Mouse (Mus musculus): ENCODE data around the gene Sugp2.

Gene Sugp2

GRCm38 (mm10) chr8:70220236-70220840 is 13.7 kb upstream of the Sugp2 start:
- DNase-seq (ENCODE audit: extremely low spot score, low read depth, low spot score), result no peak

- no peak for DNase-seq (ENCODE audit: extremely low spot score, low read depth, low spot score)
Measured at GRCm38 (mm10) chr8:70220911-70221310, 13.1 kb upstream of the Sugp2 start.

GRCm38 (mm10) chr8:70222041-70222440 is 12.0 kb upstream of the Sugp2 start:
- no peak for DNase-seq (ENCODE audit: extremely low spot score, low read depth, low spot score)

GRCm38 (mm10) chr8:70223341-70223740 is 10.7 kb upstream of the Sugp2 start:
- DNase-seq (ENCODE audit: extremely low spot score, low read depth, low spot score), result no peak

- no peak for DNase-seq (ENCODE audit: extremely low spot score, low read depth, low spot score)
Measured at GRCm38 (mm10) chr8:70227997-70228396, 6.0 kb upstream of the Sugp2 start.

DNA sequence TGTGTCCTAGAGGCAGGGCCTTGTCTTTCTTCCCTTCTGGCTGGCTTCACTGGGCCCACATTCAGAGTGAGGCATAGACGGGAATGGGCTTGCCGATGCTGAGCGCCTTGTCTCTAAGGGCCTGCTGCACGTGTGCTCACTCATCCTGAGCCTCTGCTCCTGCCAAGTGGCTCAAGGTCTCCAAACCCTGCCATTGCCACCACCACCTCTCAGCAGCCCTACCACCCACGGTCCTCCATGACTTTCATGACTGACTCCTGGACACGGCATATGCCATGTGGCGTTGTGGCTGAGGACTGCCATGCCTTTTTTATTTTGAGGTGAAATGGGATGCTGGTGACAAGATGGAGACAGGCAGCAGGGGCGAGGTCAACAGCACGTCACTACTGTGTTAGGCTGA is 3.2 kb upstream of the Sugp2 start:
- DNase-seq (ENCODE audit: extremely low spot score, low read depth, low spot score), result no peak

DNA sequence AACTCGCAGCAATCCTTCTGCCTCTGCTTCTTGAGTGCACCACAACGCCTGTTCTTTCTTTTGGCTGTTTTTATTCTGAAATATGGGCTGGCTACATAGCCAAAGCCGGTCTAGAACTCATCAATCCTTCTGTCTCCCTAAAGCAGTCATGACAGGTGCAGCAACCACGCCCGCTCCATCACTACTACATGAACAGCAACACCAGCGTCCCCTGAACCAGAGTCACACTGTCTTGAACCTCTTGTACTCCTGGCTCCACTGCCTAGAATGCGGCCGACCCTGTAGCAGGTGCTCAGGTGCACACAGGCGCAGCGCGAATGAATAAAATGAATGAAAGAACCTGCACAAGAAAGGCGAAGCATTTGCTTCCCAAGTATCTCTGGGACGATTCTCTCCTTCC is 420 bp upstream of the Sugp2 start:
- no peak for DNase-seq (ENCODE audit: extremely low spot score, low read depth, low spot score)

DNA sequence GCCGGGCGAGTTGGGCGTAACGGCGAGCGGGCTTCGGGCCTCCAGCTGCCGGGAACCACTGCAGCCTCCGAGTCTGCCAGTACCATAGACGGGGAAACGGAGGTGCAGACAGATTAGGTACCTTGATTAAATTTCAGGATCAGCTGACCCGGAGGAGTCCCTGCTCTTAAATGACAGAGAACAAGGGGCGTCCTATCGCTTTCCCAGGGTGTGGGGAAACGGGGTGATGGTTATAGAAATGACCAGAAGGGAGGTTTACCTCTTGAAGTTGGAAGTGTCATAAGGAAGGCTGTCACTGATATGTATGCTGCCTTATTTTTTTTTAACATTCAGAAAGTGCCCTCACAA is 729 bp downstream of the Sugp2 start:
- no peak for DNase-seq (ENCODE audit: extremely low spot score, low read depth, low spot score)

GRCm38 (mm10) chr8:70237842-70238241 is 3.8 kb downstream of the Sugp2 start:
- no peak for DNase-seq (ENCODE audit: extremely low spot score, low read depth, low spot score)

- no peak for DNase-seq (ENCODE audit: extremely low spot score, low read depth, low spot score)
Measured at GRCm38 (mm10) chr8:70240642-70241041, 6.6 kb downstream of the Sugp2 start.

DNA sequence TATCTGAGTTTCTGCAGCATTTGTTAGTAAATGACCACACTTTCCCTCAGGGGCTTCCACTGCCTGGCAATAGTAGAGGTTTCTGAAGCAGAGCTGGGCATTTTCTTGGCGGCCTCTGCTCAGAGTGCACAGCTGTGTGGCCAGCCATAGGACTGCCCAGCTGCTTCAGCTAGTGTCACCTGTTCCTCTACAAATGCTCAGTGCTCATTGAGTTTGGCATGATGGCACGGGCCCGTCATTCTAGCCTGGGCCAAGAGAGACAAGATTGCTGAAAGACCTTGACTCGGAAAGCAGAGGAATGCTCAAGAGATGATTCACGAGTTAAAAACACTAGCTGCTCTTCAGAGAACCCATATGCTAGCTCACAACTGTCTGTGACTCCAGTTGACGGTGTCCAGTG is 12.6 kb downstream of the Sugp2 start:
- no peak for DNase-seq (ENCODE audit: extremely low spot score, low read depth, low spot score)

GRCm38 (mm10) chr8:70247841-70248240 is 13.8 kb downstream of the Sugp2 start:
- DNase-seq (ENCODE audit: extremely low spot score, low read depth, low spot score), result no peak

- DNase-seq (ENCODE audit: extremely low spot score, low read depth, low spot score), result no peak
Measured at GRCm38 (mm10) chr8:70254628-70255027, 20.6 kb downstream of the Sugp2 start.

- no peak for DNase-seq (ENCODE audit: extremely low spot score, low read depth, low spot score)
Measured at GRCm38 (mm10) chr8:70257456-70257855, 23.4 kb downstream of the Sugp2 start.

DNA sequence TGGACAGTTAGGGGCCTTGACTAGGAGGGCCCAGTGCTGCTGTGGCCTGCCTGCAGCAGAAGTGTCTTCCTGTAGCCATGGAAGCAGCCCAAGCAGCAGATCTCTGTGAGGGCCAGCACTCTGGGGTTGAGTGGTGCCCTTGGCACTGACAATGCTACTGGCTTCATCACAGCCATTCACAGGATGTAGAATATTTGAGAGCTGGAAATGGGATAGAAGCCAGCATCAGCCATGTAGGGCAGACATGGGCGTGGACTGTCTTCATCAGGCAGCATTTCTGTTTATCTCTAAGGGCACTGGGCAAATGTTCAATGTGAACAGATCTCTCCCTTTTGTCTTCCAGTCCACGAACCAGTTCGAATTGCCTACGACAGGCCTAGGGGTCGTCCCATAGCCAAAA is 24.6 kb downstream of the Sugp2 start:
- DNase-seq (ENCODE audit: extremely low spot score, low read depth, low spot score), result no peak

- DNase-seq (ENCODE audit: extremely low spot score, low read depth, low spot score), result no peak
Measured at GRCm38 (mm10) chr8:70259043-70259442, 25.0 kb downstream of the Sugp2 start.

DNA sequence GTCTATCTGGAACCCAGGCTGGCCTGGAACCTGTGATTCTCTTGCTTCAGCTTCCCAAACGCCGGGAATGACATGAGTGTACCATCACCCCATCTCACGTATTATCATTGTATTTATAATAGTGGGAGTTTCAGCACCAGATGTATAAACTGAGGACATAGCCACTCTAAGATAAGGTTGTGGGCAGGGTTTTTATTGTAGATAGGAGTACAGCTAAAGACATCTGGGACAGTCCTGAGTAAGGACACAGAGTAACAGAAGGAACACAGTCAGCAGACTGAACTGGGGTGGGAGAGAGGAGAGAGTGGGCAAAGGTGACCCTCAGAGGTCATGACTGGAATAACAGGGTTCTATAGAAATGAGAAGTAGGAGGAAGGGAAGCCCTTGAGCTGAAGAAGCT is 33.6 kb downstream of the Sugp2 start:
- DNase-seq (ENCODE audit: extremely low spot score, low read depth, low spot score), result no peak

DNA sequence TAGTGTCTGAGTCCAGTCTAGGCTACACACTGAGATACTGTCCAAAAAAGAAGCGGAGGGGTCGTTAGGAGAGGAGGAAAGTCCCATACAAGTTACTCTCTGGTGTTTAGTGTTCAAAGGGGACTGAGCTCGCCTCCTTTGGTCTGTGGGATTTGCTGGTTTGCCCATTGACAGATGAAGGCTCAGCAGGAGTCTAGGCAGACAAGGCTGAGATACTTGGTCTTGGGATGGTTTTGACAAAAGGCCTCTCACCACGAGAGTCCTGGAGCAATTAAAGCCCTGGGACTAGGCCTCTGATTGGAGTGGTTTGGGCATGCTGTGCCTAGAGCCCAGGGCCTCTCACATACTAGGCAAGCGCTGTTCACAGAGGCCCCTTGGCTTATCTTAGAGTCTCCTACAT is 34.3 kb downstream of the Sugp2 start:
- DNase-seq (ENCODE audit: extremely low spot score, low read depth, low spot score), result no peak

GRCm38 (mm10) chr8:70268799-70269565 is 35.0 kb downstream of the Sugp2 start:
- DNase-seq (ENCODE audit: extremely low spot score, low read depth, low spot score), result no peak

DNA sequence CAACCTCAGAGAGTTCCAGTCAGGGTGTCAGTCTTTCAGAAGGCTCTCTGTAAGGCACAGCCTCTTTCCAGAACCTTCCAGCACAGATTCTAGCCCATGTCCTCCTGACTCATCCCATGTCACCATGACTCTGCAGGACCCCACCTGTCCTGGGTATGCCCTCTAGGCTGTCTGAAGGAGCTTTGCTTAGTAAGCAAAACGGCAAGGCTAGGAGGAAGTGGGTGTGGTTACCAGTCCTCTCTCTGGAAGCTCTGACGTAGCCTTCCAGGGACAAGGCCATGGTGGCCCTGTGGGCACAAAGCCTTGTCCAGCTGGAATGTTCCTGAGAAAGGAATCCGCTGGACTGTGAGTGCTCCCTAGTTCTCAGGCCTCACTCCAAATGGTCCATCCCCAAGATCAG is 38.9 kb downstream of the Sugp2 start:
- no peak for DNase-seq (ENCODE audit: extremely low spot score, low read depth, low spot score)

GRCm38 (mm10) chr8:70274350-70274749 is 40.3 kb downstream of the Sugp2 start:
- DNase-seq (ENCODE audit: extremely low spot score, low read depth, low spot score), result no peak

GRCm38 (mm10) chr8:70276476-70276875 is 42.5 kb downstream of the Sugp2 start:
- DNase-seq (ENCODE audit: extremely low spot score, low read depth, low spot score), result no peak

DNA sequence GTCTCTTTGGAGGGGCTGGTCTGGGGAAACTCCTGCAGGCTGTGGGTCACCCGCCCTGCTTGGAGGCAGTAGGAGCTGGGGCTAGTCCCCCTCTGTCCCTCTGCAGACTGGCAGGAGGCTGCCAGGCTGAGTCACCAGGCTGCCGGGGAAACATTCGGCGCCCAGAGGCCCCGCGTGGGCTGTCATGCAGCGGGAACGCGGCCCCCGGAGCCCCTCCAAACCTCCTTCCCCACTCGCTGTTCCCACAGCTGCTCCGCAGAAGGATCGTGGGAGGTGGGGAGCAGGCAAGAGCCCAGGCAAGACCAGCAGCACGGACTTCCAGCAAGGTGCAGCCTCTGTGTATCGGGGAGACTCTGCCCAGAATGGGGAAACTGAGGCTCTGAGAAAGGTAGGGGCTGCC is 44.1 kb downstream of the Sugp2 start:
- no peak for DNase-seq (ENCODE audit: extremely low spot score, low read depth, low spot score)

Measured in hindlimb bud, embryonic 11.5 days (tissue).